Mouse (Mus musculus) lung, embryonic 14.5 days (tissue): ENCODE data around the gene D1Ertd622e. TPM values are rescaled to one million over a fixed set of nuclear protein-coding genes. Genes with fewer than 3 reads are reported as not detected.
"Not testable (repeated sequence)": the region's sequence is repeated elsewhere in the genome, so short reads cannot be mapped to it uniquely, and the experiment has no call there.

ENCODE experiments used
- ATAC-seq: fragments of 200-750 bp; cut with Nextera tagmentation; 2 replicates; pipeline ENCODE4 v1.8.0; 2017; ENCODE audit warnings: mild to moderate bottlenecking, moderate TSS enrichment, moderate library complexity; ENCODE audit not compliant: insufficient read depth
- DNase-seq: peaks from one replicate; pipeline ENCODE4 v3.0.0-alpha.2; 2015
- H3K27ac ChIP-seq: fragments of 300-500 bp; sonication (generic); 2 replicates; pipeline ENCODE4 v1.5.1; 2014; ENCODE audit warnings: low read depth, mild to moderate bottlenecking, moderate library complexity
- H3K27me3 ChIP-seq: fragments of 300-500 bp; sonication (generic); 2 replicates; pipeline ENCODE4 v1.6.1; 2014; ENCODE audit warnings: low read length, control low read depth; ENCODE audit not compliant: insufficient read depth
- H3K36me3 ChIP-seq: fragments of 300-500 bp; sonication (generic); 2 replicates; pipeline ENCODE4 v1.6.1; 2014; ENCODE audit warnings: control low read depth; ENCODE audit not compliant: insufficient read depth
- H3K4me1 ChIP-seq: fragments of 300-500 bp; sonication (generic); 2 replicates; pipeline ENCODE4 v1.6.1; 2014; ENCODE audit warnings: antibody characterized with exemption, control low read depth; ENCODE audit not compliant: insufficient read depth
- H3K4me2 ChIP-seq: fragments of 300-500 bp; sonication (generic); 2 replicates; pipeline ENCODE4 v1.6.1; 2014; ENCODE audit warnings: mild to moderate bottlenecking
- H3K4me3 ChIP-seq: fragments of 300-500 bp; sonication (generic); 2 replicates; pipeline ENCODE4 v1.5.1; 2014; ENCODE audit warnings: low read depth, low read length
- H3K9ac ChIP-seq: fragments of 300-500 bp; sonication (generic); 2 replicates; pipeline ENCODE4 v1.6.1; 2014
- H3K9me3 ChIP-seq: fragments of 300-500 bp; sonication (generic); 2 replicates; pipeline ENCODE4 v1.6.1; 2016; ENCODE audit warnings: low read depth, low read length, control low read depth
- CTCF ChIP-seq: IDR thresholded peaks from 2 replicates; pipeline ENCODE4 v1.5.1; 2016; ENCODE audit warnings: antibody characterized with exemption, low read depth
- WGBS: fragments of 180-500 bp; shearing (Covaris S2); extraction: QIAGEN DNeasy Blood & Tissue Kit; methylation state at CpG from one replicate; pipeline ENCODE4 v1.1.7; 2014; 5-methylcytosine and 5-hydroxymethylcytosine counted together
- polyA plus RNA-seq: library from polyadenylated mRNA; unstranded; fragments of >200 nt; fragmentation: Nextera tagmentation; extraction: Ambion mirVana; gene quantifications from 2 replicates; pipeline ENCODE4 v1.2.1, GENCODE M21; 2014

D1Ertd622e gene
- polyA plus RNA-seq, 1 experiment from 2014 or later = 17.1 TPM

GRCm38 (mm10) chr1:97611747-97612146, 50.1 kb downstream of the D1Ertd622e start:
- no peaks in the 10 kb centered on the region for H3K27me3 ChIP-seq
- H3K36me3 ChIP-seq = no peaks in the 10 kb centered on the region
- no peak for TF ChIP-seq CTCF
- no peak overlapping the region for H3K4me2 ChIP-seq
- H3K9ac ChIP-seq = no peak overlapping the region
- H3K4me1 ChIP-seq = no peaks in the 10 kb centered on the region
- no peak overlapping the region for H3K4me3 ChIP-seq
- H3K9me3 ChIP-seq = no peaks in the 10 kb centered on the region
- ATAC-seq = no peak
- no peak overlapping the region for H3K27ac ChIP-seq
- 61% methylated on average over 2 of the region's 2 CpGs for WGBS
- no peak for DNase-seq

- DNase-seq (no peak), ATAC-seq (no peak)
- no peak for TF ChIP-seq CTCF
- no peaks in the 10 kb centered on the region for H3K27me3 ChIP-seq
- no peak overlapping the region for H3K27ac ChIP-seq
- H3K9ac ChIP-seq = no peak overlapping the region
- no peak overlapping the region for H3K4me3 ChIP-seq
- no peak overlapping the region for H3K4me2 ChIP-seq
- 58% methylated on average over 1 of the region's 1 CpGs for WGBS
- H3K9me3 ChIP-seq = no peaks in the 10 kb centered on the region
- H3K36me3 ChIP-seq = no peaks in the 10 kb centered on the region
- no peaks in the 10 kb centered on the region for H3K4me1 ChIP-seq
These were observed 58.5 kb downstream of the D1Ertd622e start for GRCm38 (mm10) chr1:97603361-97603760.

GRCm38 (mm10) chr1:97600371-97600770, 61.5 kb downstream of the D1Ertd622e start:
- no peak overlapping the region for H3K27ac ChIP-seq
- no peak for TF ChIP-seq CTCF
- no peaks in the 10 kb centered on the region for H3K9me3 ChIP-seq
- 42% methylated on average over 2 of the region's 2 CpGs for WGBS
- ATAC-seq (no peak), DNase-seq (no peak)
- no peaks in the 10 kb centered on the region for H3K4me1 ChIP-seq
- H3K4me2 ChIP-seq = no peak overlapping the region
- no peak overlapping the region for H3K9ac ChIP-seq
- no peaks in the 10 kb centered on the region for H3K36me3 ChIP-seq
- no peak overlapping the region for H3K4me3 ChIP-seq
- H3K27me3 ChIP-seq = no peaks in the 10 kb centered on the region

GRCm38 (mm10) chr1:97599101-97599500, 62.8 kb downstream of the D1Ertd622e start:
- H3K4me2 ChIP-seq = no peak overlapping the region
- no peak for ATAC-seq

GRCm38 (mm10) chr1:97588561-97588960, 73.3 kb downstream of the D1Ertd622e start:
- Histone ChIP-seq H3K4me3 (no peak overlapping the region), H3K9ac (no peak overlapping the region), H3K36me3 (no peaks in the 10 kb centered on the region), H3K9me3 (no peaks in the 10 kb centered on the region), H3K4me1 (no peaks in the 10 kb centered on the region), H3K27me3 (no peaks in the 10 kb centered on the region), H3K4me2 (no peak overlapping the region), H3K27ac (no peak overlapping the region)
- ATAC-seq (no peak), DNase-seq (no peak)
- 40% methylated on average over 3 of the region's 3 CpGs for WGBS
- no peak for TF ChIP-seq CTCF

More at GRCm38 (mm10) chr1:97599101-97599500, 62.8 kb downstream of the D1Ertd622e start:
- DNase-seq = no peak
- H3K9ac ChIP-seq = no peak overlapping the region
- H3K27ac ChIP-seq = no peak overlapping the region
- H3K4me1 ChIP-seq = no peaks in the 10 kb centered on the region
- H3K27me3 ChIP-seq = no peaks in the 10 kb centered on the region
- H3K9me3 ChIP-seq = no peaks in the 10 kb centered on the region
- no peak overlapping the region for H3K4me3 ChIP-seq
- WGBS = 64% methylated on average over 3 of the region's 3 CpGs
- no peak for TF ChIP-seq CTCF
- no peaks in the 10 kb centered on the region for H3K36me3 ChIP-seq

- no peak overlapping the region for H3K9ac ChIP-seq
- ATAC-seq (no peak), DNase-seq (no peak)
- H3K9me3 ChIP-seq = no peaks in the 10 kb centered on the region
- H3K27ac ChIP-seq = no peak overlapping the region
- H3K27me3 ChIP-seq = no peaks in the 10 kb centered on the region
- no peak overlapping the region for H3K4me2 ChIP-seq
- H3K4me3 ChIP-seq = no peak overlapping the region
- TF ChIP-seq CTCF = no peak
- no peaks in the 10 kb centered on the region for H3K36me3 ChIP-seq
- no peaks in the 10 kb centered on the region for H3K4me1 ChIP-seq
These were observed 76.8 kb downstream of the D1Ertd622e start for GRCm38 (mm10) chr1:97585106-97585505.

- Histone ChIP-seq H3K4me1 (no peaks in the 10 kb centered on the region), H3K36me3 (no peaks in the 10 kb centered on the region), H3K9me3 (no peaks in the 10 kb centered on the region), H3K9ac (no peak overlapping the region), H3K4me2 (no peak overlapping the region), H3K27ac (no peak overlapping the region), H3K27me3 (no peaks in the 10 kb centered on the region), H3K4me3 (no peak overlapping the region)
- ATAC-seq (no peak), DNase-seq (no peak)
- 85% methylated on average over 3 of the region's 3 CpGs for WGBS
- TF ChIP-seq CTCF = no peak
These were observed 77.7 kb downstream of the D1Ertd622e start for GRCm38 (mm10) chr1:97584171-97584570.

GRCm38 (mm10) chr1:97583085-97583484, 78.8 kb downstream of the D1Ertd622e start:
- H3K27ac ChIP-seq = no peak overlapping the region
- no peak overlapping the region for H3K4me2 ChIP-seq
- H3K9me3 ChIP-seq = no peaks in the 10 kb centered on the region
- H3K9ac ChIP-seq = no peak overlapping the region
- H3K36me3 ChIP-seq = no peaks in the 10 kb centered on the region
- no peak overlapping the region for H3K4me3 ChIP-seq
- no peaks in the 10 kb centered on the region for H3K27me3 ChIP-seq
- ATAC-seq (no peak), DNase-seq (no peak)
- WGBS = 74% methylated on average over 4 of the region's 4 CpGs
- TF ChIP-seq CTCF = no peak
- H3K4me1 ChIP-seq = no peaks in the 10 kb centered on the region

GRCm38 (mm10) chr1:97580680-97581079, 81.2 kb downstream of the D1Ertd622e start:
- not testable (repeated sequence) for ATAC-seq, H3K4me1 ChIP-seq, H3K4me3 ChIP-seq, DNase-seq, H3K27ac ChIP-seq, H3K9ac ChIP-seq, H3K36me3 ChIP-seq, H3K4me2 ChIP-seq, H3K9me3 ChIP-seq, H3K27me3 ChIP-seq
